Mouse (Mus musculus): ENCODE data around the gene Plxdc1. TPM values are rescaled to one million over a fixed set of nuclear protein-coding genes. Genes with fewer than 3 reads are reported as not detected.

Gene Plxdc1
- polyA plus RNA-seq, 1 experiment from 2014 or later = 0.41 TPM

GRCm38 (mm10) chr11:97988530-97989096 lies 2.4 kb upstream of the Plxdc1 start:
- H3K27me3 ChIP-seq = no peaks in the 10 kb centered on the region
- DNase-seq (ENCODE audit: low read depth, low spot score) (no peak), ATAC-seq (peak; percentile 45)
- ChIA-PET CTCF (interaction anchor here (0.8 to 2.1 kb wide), 11 partner anchors 18 to 194 kb away, joined by 3 to 15 read pairs (median 3); partner anchors contain the start of genes Cacnb1 and Fbxo47), POLR2A (interaction anchor here (1.0 to 1.1 kb wide), 2 partner anchors 33 to 38 kb away, joined by 4 to 5 read pairs; partner anchors contain the start of genes Cacnb1 and Rpl19)
- in situ Hi-C loops (cut with MboI; ENCODE audit: low pct_unique_long_range_greater_than_20kb) = loop anchor here (5.0 kb wide), 3 partner anchors 51 to 191 kb away; partner anchors contain the start of gene Lasp1
- TF ChIP-seq CTCF (IDR thresholded peaks at IDR 0.05) = no peak

GRCm38 (mm10) chr11:97987551-97988526 lies 1.6 kb upstream of the Plxdc1 start:
- ChIA-PET POLR2A (interaction anchor here (1.0 kb wide), 2 partner anchors 11 to 34 kb away, joined by 3 to 5 read pairs; partner anchors contain the start of gene Cacnb1), CTCF (interaction anchor here (0.7 to 2.1 kb wide), 15 partner anchors 18 to 194 kb away, joined by 3 to 15 read pairs (median 3); partner anchors contain the start of genes Cacnb1 and Fbxo47)
- TF ChIP-seq CTCF (IDR thresholded peaks at IDR 0.05) = peak; percentile 5
- no peak for DNase-seq (ENCODE audit: low read depth, low spot score)
- in situ Hi-C loops (cut with MboI; ENCODE audit: low pct_unique_long_range_greater_than_20kb) = loop anchor here (5.0 kb wide), 3 partner anchors 51 to 191 kb away; partner anchors contain the start of gene Lasp1
- no peaks in the 10 kb centered on the region for H3K27me3 ChIP-seq
- peak; percentile 60 for ATAC-seq

- TF ChIP-seq CTCF (IDR thresholded peaks at IDR 0.05) = no peak
- H3K27me3 ChIP-seq = no peaks in the 10 kb centered on the region
- in situ Hi-C loops (cut with MboI; ENCODE audit: low pct_unique_long_range_greater_than_20kb) = loop anchor here (5.0 kb wide), 3 partner anchors 50 to 190 kb away; partner anchors contain the start of gene Lasp1
- DNase-seq (ENCODE audit: low read depth, low spot score) (no peak), ATAC-seq (no peak)
- ChIA-PET POLR2A (interaction anchor here (1.0 kb wide), 1 partner anchor 10 kb away, joined by 3 read pairs; no protein-coding TSS in a partner anchor), CTCF (interaction anchor here (0.8 to 2.9 kb wide), 5 partner anchors 26 to 53 kb away, joined by 3 to 15 read pairs (median 3); no protein-coding TSS in a partner anchor)
These were observed 658 bp upstream of the Plxdc1 start for GRCm38 (mm10) chr11:97986738-97987465.

GRCm38 (mm10) chr11:97983983-97984382 lies 2.3 kb downstream of the Plxdc1 start:
- CTCF ChIA-PET = interaction anchor here (2.9 kb wide), 1 partner anchor 46 kb away, joined by 15 read pairs; no protein-coding TSS in a partner anchor
- no peak for ATAC-seq

GRCm38 (mm10) chr11:97983506-97983905 lies 2.7 kb downstream of the Plxdc1 start:
- in situ Hi-C loops (cut with MboI; ENCODE audit: low pct_unique_long_range_greater_than_20kb) = no loop called here
- ChIA-PET CTCF (no interaction called here), POLR2A (no interaction called here)
- no peak for DNase-seq (ENCODE audit: low read depth, low spot score)
- TF ChIP-seq CTCF (IDR thresholded peaks at IDR 0.05) = no peak
- ATAC-seq = no peak
- H3K27me3 ChIP-seq = no peaks in the 10 kb centered on the region

More at GRCm38 (mm10) chr11:97983983-97984382, 2.3 kb downstream of the Plxdc1 start:
- no peak for DNase-seq (ENCODE audit: low read depth, low spot score)
- POLR2A ChIA-PET = no interaction called here
- in situ Hi-C loops (cut with MboI; ENCODE audit: low pct_unique_long_range_greater_than_20kb) = no loop called here
- no peak for TF ChIP-seq CTCF (IDR thresholded peaks at IDR 0.05)
- H3K27me3 ChIP-seq = no peaks in the 10 kb centered on the region

GRCm38 (mm10) chr11:97982721-97983120 lies 3.5 kb downstream of the Plxdc1 start:
- no peak for ATAC-seq
- no peak for DNase-seq (ENCODE audit: low read depth, low spot score)
- no peaks in the 10 kb centered on the region for H3K27me3 ChIP-seq
- in situ Hi-C loops (cut with MboI; ENCODE audit: low pct_unique_long_range_greater_than_20kb) = no loop called here
- CTCF ChIA-PET = interaction anchor here (1.1 kb wide), 1 partner anchor 83 kb away, joined by 3 read pairs; no protein-coding TSS in a partner anchor
- TF ChIP-seq CTCF (IDR thresholded peaks at IDR 0.05) = no peak
- POLR2A ChIA-PET = no interaction called here

- no peaks in the 10 kb centered on the region for H3K27me3 ChIP-seq
- CTCF ChIA-PET = no interaction called here
- in situ Hi-C loops (cut with MboI; ENCODE audit: low pct_unique_long_range_greater_than_20kb) = no loop called here
- ATAC-seq (no peak), DNase-seq (ENCODE audit: low read depth, low spot score) (no peak)
- POLR2A ChIA-PET = interaction anchor here (2.0 kb wide), 1 partner anchor 11 kb away, joined by 4 read pairs; no protein-coding TSS in a partner anchor
- no peak for TF ChIP-seq CTCF (IDR thresholded peaks at IDR 0.05)
These were observed 5.7 kb downstream of the Plxdc1 start for GRCm38 (mm10) chr11:97980531-97980966.

- DNase-seq (ENCODE audit: low read depth, low spot score) (no peak), ATAC-seq (no peak)
- in situ Hi-C loops (cut with MboI; ENCODE audit: low pct_unique_long_range_greater_than_20kb) = no loop called here
- no peak for TF ChIP-seq CTCF (IDR thresholded peaks at IDR 0.05)
- H3K27me3 ChIP-seq = no peaks in the 10 kb centered on the region
- ChIA-PET POLR2A (interaction anchor here (2.0 kb wide), 1 partner anchor 10 kb away, joined by 4 read pairs; no protein-coding TSS in a partner anchor), CTCF (no interaction called here)
These were observed 6.3 kb downstream of the Plxdc1 start for GRCm38 (mm10) chr11:97979824-97980495.

GRCm38 (mm10) chr11:97978392-97978791 lies 7.9 kb downstream of the Plxdc1 start:
- ChIA-PET POLR2A (no interaction called here), CTCF (no interaction called here)
- in situ Hi-C loops (cut with MboI; ENCODE audit: low pct_unique_long_range_greater_than_20kb) = no loop called here
- no peak for TF ChIP-seq CTCF (IDR thresholded peaks at IDR 0.05)
- ATAC-seq (no peak), DNase-seq (ENCODE audit: low read depth, low spot score) (no peak)
- H3K27me3 ChIP-seq = no peaks in the 10 kb centered on the region
